11 mouse cellular contexts compared by ENCODE assay signal in genomic region chr2:72241714-72242472, GRCm38 (mm10). TPM values are rescaled to one million over a fixed set of nuclear protein-coding genes. Genes with fewer than 3 reads are reported as not detected.
DNase-seq lines count a peak whose midpoint lies in the region; ATAC-seq and TF ChIP-seq lines count a peak whose summit lies in the region.
"Had no signal": no experiment of that assay in that cellular context is flagged by ENCODE, and none has a peak within 500 bp of the region (broad histone marks: within the 10 kb centered on the region; RNA-seq: fewer than 3 reads in every experiment).

No protein-coding gene starts in this region.

- H3K27me3 ChIP-seq in kidney, postnatal 0 days (ENCODE audit: insufficient read depth, low read length): no peaks in the 10 kb centered on the region
- H3K27me3 ChIP-seq in heart, embryonic 14.5 days (ENCODE audit: control insufficient read depth, insufficient read depth, low read length): no peaks in the 10 kb centered on the region
- H3K27me3 ChIP-seq in liver, embryonic 13.5 days: no peaks in the 10 kb centered on the region
- H3K27me3 ChIP-seq: hindbrain, embryonic 15.5 days had no signal

- 0 out of 2 replicates have a peak overlapping the region, but pooled peaks have one; percentile 22 for H3K4me3 ChIP-seq in kidney, postnatal 0 days (replicated peaks; ENCODE audit: low read depth, low read length)
- H3K4me3 ChIP-seq in heart, embryonic 14.5 days (ENCODE audit: control insufficient read depth in 1 of 2, insufficient read depth in 1 of 2, low read depth in 1 of 2, low read length in 2 of 2): peak overlapping the region in 1 of 2 experiments; percentile 4; a peak in 1 of 4 replicates
- H3K4me3 ChIP-seq in liver, embryonic 13.5 days (replicated peaks): peak overlapping the region; percentile 32
- H3K4me3 ChIP-seq: hindbrain, embryonic 15.5 days had no signal

- ATAC-seq in kidney, postnatal 0 days (replicated peaks; ENCODE audit: low FRiP score, low read depth): no peak
- ATAC-seq in heart, embryonic 14.5 days (ENCODE audit: insufficient number of reproducible peaks, insufficient read depth, low FRiP score, low read depth): no peak
- no peak for ATAC-seq in liver, embryonic 13.5 days (ENCODE audit: low read depth)

- peaks cover 6% of the 10 kb centered on the region; the same call in 1 of the 2 replicates for H3K4me1 ChIP-seq in kidney, postnatal 0 days (replicated peaks; ENCODE audit: insufficient read depth, low read length)
- peaks cover 26 to 59% of the 10 kb centered on the region in 2 experiments for H3K4me1 ChIP-seq in heart, embryonic 14.5 days (ENCODE audit: control insufficient read depth in 2 of 2, insufficient read depth in 2 of 2, low read length in 2 of 2)
- H3K4me1 ChIP-seq in liver, embryonic 13.5 days (replicated peaks): no peaks in the 10 kb centered on the region; the same call in 1 of the 2 replicates
- H3K4me1 ChIP-seq: hindbrain, embryonic 15.5 days had no signal

- no peak for DNase-seq in kidney, postnatal 0 days (ENCODE audit: low spot score)
- no peak for DNase-seq in kidney, adult 11 months
- DNase-seq in c-Kit-positive CD71-positive TER-119-positive erythroid progenitor cells, embryonic 14.5 days (ENCODE audit: low spot score): peak; percentile 7
- no peak for DNase-seq in liver, embryonic 13.5 days
- no peak for DNase-seq in layer of hippocampus, postnatal 25 days (ENCODE audit: extremely low spot score in 1 of 2, low spot score in 1 of 2)
- DNase-seq in ovary, postnatal 10 days (ENCODE audit: low spot score): no peak
- no peak for DNase-seq in cerebellum, adult 8-10 months
- DNase-seq: cerebellum, adult 9-10 months; thymus, adult 2 months had no signal

- WGBS in kidney, postnatal 0 days: 33% methylated on average over 14 of the region's 14 CpGs
- 43% methylated on average over 14 of the region's 14 CpGs for WGBS in heart, embryonic 14.5 days
- WGBS in liver, embryonic 13.5 days (ENCODE audit: insufficient replicate concordance): 52% methylated on average over 14 of the region's 14 CpGs

- H3K4me2 ChIP-seq in kidney, postnatal 0 days (ENCODE audit: low read length): peak overlapping the region; percentile 37
- peak overlapping the region; percentile 23; the same call in 1 of the 2 replicates for H3K4me2 ChIP-seq in heart, embryonic 14.5 days (ENCODE audit: low read length)
- peak overlapping the region; percentile 38 for H3K4me2 ChIP-seq in liver, embryonic 13.5 days
- H3K4me2 ChIP-seq: hindbrain, embryonic 15.5 days had no signal

- TF ChIP-seq CTCF in kidney, postnatal 0 days (IDR thresholded peaks at IDR 0.05; ENCODE audit: low read depth): no peak

- no peak overlapping the region for H3K27ac ChIP-seq in kidney, postnatal 0 days
- H3K27ac ChIP-seq in heart, embryonic 14.5 days (replicated peaks in 1 of 2; ENCODE audit: control insufficient read depth in 1 of 2, insufficient read depth in 1 of 2, low read depth in 2 of 2, low read length in 2 of 2): peak overlapping the region; percentile 1 to 54; a peak in 3 of 4 replicates
- H3K27ac ChIP-seq in liver, embryonic 13.5 days: no peak overlapping the region
- H3K27ac ChIP-seq: hindbrain, embryonic 15.5 days had no signal

- H3K9ac ChIP-seq in kidney, postnatal 0 days (ENCODE audit: low read depth, low read length): peak overlapping the region; percentile 50; the same call in 1 of the 2 replicates
- H3K9ac ChIP-seq in heart, embryonic 14.5 days (ENCODE audit: low read length): no peak overlapping the region
- H3K9ac ChIP-seq in liver, embryonic 13.5 days: no peak overlapping the region
- H3K9ac ChIP-seq: hindbrain, embryonic 15.5 days had no signal

- H3K9me3 ChIP-seq in kidney, postnatal 0 days (replicated peaks; ENCODE audit: low read length): no peaks in the 10 kb centered on the region
- H3K9me3 ChIP-seq in heart, embryonic 14.5 days (ENCODE audit: control insufficient read depth, low read length): no peaks in the 10 kb centered on the region
- no peaks in the 10 kb centered on the region for H3K9me3 ChIP-seq in liver, embryonic 13.5 days (replicated peaks)
- H3K9me3 ChIP-seq: hindbrain, embryonic 15.5 days had no signal

- H3K36me3 ChIP-seq in kidney, postnatal 0 days (ENCODE audit: insufficient read depth, low read length): no peaks in the 10 kb centered on the region
- H3K36me3 ChIP-seq in heart, embryonic 14.5 days (ENCODE audit: control insufficient read depth, insufficient read depth, low read length): no peaks in the 10 kb centered on the region
- no peaks in the 10 kb centered on the region for H3K36me3 ChIP-seq in liver, embryonic 13.5 days
- H3K36me3 ChIP-seq: hindbrain, embryonic 15.5 days had no signal

RNA-seq across cellular contexts. Expression of gene Map3k20, which starts 43.5 kb away (rescaled TPM):
- polyA plus RNA-seq in kidney, postnatal 0 days (2015; fragmentation: Nextera tagmentation; extraction: Ambion mirVana): 10.1 and 11.5 TPM in 2 replicates
- 85.1 and 91.0 TPM in 2 replicates for polyA plus RNA-seq in heart, embryonic 14.5 days (2014; fragmentation: Nextera tagmentation; extraction: Ambion mirVana)
- 6.8 and 8.7 TPM in 2 replicates for polyA plus RNA-seq in liver, embryonic 13.5 days (2015; fragmentation: Nextera tagmentation; extraction: Ambion mirVana)
- 10 to 100 TPM; 12.2 to 12.4 TPM for total RNA-seq in layer of hippocampus, postnatal 25 days (2021)

Comparison
In these comparisons a context has a peak if more than half of its experiments do, and no peak if none do; other contexts are left out.
1. H3K27ac ChIP-seq: peak in heart, embryonic 14.5 days (2 of 2); none in kidney, postnatal 0 days (single experiment) and liver, embryonic 13.5 days (single experiment).
2. Peak in every context shown above with its lines, with median percentiles within 50 percentile points of each other: H3K4me2 ChIP-seq.